Mouse (Mus musculus) E14TG2a.4 (cell line): ENCODE results near the gene Lsg1.

ENCODE experiments used
- CTCF ChIP-seq: conservative IDR thresholded peaks from 2 replicates; pipeline ENCODE4 v1.5.1; 2014; ENCODE audit warnings: low read length
- NANOG ChIP-seq: IDR thresholded peaks from 2 replicates; pipeline ENCODE4 v1.6.1; 2014; ENCODE audit warnings: borderline replicate concordance, low read length, mixed read lengths
- POU5F1 ChIP-seq: IDR thresholded peaks from 2 replicates; pipeline ENCODE4 v1.6.1; 2014; ENCODE audit warnings: low read length, borderline replicate concordance

DNA sequence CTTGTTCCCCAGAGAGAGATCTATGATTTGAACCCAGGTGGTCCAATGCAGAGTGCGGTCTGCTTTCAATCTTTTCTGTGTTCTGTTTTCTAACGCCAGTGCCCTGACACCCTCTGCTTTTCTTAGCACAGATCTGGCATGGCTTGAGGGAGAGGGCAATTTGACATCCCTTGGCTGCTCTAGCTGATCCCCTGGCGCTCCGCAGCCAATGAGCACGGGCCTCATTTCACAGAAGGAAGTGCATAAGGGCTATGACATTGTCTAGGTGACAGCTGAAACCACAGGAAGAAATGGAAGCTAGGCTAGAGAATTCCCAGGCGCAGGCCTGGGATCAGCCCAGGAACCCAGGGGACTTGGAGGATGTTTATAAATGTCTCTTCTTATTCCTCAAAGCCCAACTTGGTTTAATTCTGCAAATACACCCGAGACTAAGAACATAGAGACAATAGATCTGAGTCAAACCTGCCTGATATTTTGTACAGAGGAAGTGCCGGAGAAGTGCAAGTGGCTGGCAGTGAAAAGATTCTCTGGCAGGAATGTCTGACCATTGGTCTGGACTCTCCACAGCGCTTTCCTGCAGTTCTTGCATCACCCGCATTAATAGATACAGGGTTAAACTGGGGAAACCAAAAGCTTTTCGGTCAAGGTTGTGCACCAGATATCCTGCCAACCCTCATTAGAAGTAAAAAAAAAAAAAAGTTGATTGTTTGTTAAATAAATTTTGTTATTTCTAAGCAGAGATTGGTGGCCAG is 40.4 kb upstream of the Lsg1 start:
- TF ChIP-seq CTCF (no peak), POU5F1 (no peak), NANOG (no peak)
